Mouse (Mus musculus) limb, embryonic 12.5 days (tissue): ENCODE data around the gene Tmem208. TPM values are rescaled to one million over a fixed set of nuclear protein-coding genes. Genes with fewer than 3 reads are reported as not detected.

Source experiments
- ATAC-seq: fragments of 200-750 bp; cut with Nextera tagmentation; 2 replicates; pipeline ENCODE4 v1.8.0; 2017; ENCODE audit warnings: low read depth, moderate TSS enrichment; ENCODE audit not compliant: insufficient number of reproducible peaks, insufficient read depth, low FRiP score, low TSS enrichment
- H3K27ac ChIP-seq: fragments of 300-500 bp; sonication (generic); 2 replicates; pipeline ENCODE4 v1.5.1; 2016; ENCODE audit warnings: mild to moderate bottlenecking, moderate library complexity
- H3K27me3 ChIP-seq: fragments of 300-500 bp; sonication (generic); 2 replicates; pipeline ENCODE4 v1.6.1; 2016; ENCODE audit warnings: mild to moderate bottlenecking, moderate library complexity
- H3K36me3 ChIP-seq: fragments of 300-500 bp; sonication (generic); 2 replicates; pipeline ENCODE4 v1.6.1; 2016; ENCODE audit warnings: mild to moderate bottlenecking, moderate library complexity
- H3K4me1 ChIP-seq: fragments of 300-500 bp; sonication (generic); replicated peaks from 2 replicates; pipeline ENCODE4 v1.6.1; 2016
- H3K4me2 ChIP-seq: fragments of 300-500 bp; sonication (generic); 2 replicates; pipeline ENCODE4 v1.6.1; 2016; ENCODE audit warnings: mild to moderate bottlenecking, moderate library complexity
- H3K4me3 ChIP-seq: fragments of 300-500 bp; sonication (generic); replicated peaks from 2 replicates; pipeline ENCODE4 v1.5.1; 2016; ENCODE audit warnings: mild to moderate bottlenecking
- H3K9ac ChIP-seq: fragments of 300-500 bp; sonication (generic); replicated peaks from 2 replicates; pipeline ENCODE4 v1.6.1; 2016; ENCODE audit warnings: mild to moderate bottlenecking, moderate library complexity
- H3K9me3 ChIP-seq: fragments of 300-500 bp; sonication (generic); 2 replicates; pipeline ENCODE4 v1.6.1; 2016; ENCODE audit warnings: mild to moderate bottlenecking, moderate library complexity
- WGBS: fragments of 180-500 bp; shearing (Covaris S2); methylation state at CpG from one replicate; pipeline ENCODE4 v1.1.7; 2016; 5-methylcytosine and 5-hydroxymethylcytosine counted together
- polyA plus RNA-seq: library from polyadenylated mRNA; unstranded; fragments of >200 nt; fragmentation: Nextera tagmentation; extraction: Ambion mirVana; gene quantifications from 2 replicates; pipeline ENCODE4 v1.2.1, GENCODE M21; 2016

Gene Tmem208
- polyA plus RNA-seq, 1 experiment from 2014 or later, result 95.6 TPM

DNA sequence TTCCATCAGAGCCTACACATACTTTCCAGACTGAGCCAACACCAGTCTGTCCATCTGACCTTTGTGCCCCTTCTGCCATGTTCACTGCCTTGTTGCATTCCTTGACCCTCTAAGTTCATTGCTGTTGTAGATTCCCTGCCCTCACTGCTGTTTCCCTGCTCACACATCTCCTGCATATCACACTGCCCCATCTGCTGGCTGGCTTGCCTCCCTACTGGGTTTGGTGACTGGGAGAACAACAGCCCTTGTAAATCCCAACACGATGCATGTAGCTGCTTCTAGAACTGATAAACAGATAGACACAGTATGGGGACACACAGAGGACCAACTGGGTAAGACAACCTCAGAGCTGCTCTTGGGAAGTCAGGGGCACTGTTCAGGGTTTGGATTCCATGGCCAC is 14.4 kb upstream of the Tmem208 start:
- no peak for ATAC-seq
- Histone ChIP-seq H3K27ac (no peak overlapping the region), H3K9ac (no peak overlapping the region), H3K4me3 (no peak overlapping the region), H3K4me1 (no peaks in the 10 kb centered on the region), H3K4me2 (no peak overlapping the region), H3K27me3 (no peaks in the 10 kb centered on the region), H3K9me3 (no peaks in the 10 kb centered on the region), H3K36me3 (peaks cover 98% of the 10 kb centered on the region)
- WGBS, result 86% methylated on average over 1 of the region's 1 CpGs

DNA sequence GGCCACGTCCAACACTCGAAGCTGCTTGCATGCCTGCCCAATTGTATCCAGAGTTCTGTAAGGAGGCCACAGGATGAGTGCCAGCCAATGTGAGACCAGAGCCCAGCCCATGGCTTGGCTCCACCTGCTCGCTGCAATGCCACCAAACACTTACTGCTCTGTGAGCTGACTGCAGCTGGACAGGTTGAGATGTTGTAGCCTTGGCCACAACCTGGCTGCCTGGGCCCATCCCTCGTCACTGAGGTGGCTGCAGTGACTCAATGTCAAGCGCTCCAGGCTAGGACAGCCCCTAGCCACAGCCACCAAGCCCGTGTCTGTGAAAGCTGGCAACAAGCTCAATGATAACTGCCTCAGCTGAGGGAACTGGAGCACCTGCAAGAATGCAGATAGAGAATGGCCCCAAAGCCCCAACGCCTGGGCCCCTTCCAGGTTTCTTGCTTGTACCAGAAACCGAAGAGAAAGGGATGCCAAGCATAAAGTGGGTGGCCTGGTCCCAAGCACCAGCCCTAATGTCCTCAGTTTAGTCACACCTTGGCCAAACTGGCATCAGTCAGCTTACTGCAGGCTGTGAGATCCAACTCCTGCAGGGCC is 13.2 kb upstream of the Tmem208 start:
- 89% methylated on average over 8 of the region's 8 CpGs for WGBS
- no peaks in the 10 kb centered on the region for H3K27me3 ChIP-seq
- H3K4me3 ChIP-seq, result no peak overlapping the region
- no peak overlapping the region for H3K4me2 ChIP-seq
- H3K27ac ChIP-seq, result no peak overlapping the region
- no peak overlapping the region for H3K9ac ChIP-seq
- ATAC-seq, result no peak
- no peaks in the 10 kb centered on the region for H3K4me1 ChIP-seq
- peaks cover 96% of the 10 kb centered on the region for H3K36me3 ChIP-seq
- H3K9me3 ChIP-seq, result no peaks in the 10 kb centered on the region

DNA sequence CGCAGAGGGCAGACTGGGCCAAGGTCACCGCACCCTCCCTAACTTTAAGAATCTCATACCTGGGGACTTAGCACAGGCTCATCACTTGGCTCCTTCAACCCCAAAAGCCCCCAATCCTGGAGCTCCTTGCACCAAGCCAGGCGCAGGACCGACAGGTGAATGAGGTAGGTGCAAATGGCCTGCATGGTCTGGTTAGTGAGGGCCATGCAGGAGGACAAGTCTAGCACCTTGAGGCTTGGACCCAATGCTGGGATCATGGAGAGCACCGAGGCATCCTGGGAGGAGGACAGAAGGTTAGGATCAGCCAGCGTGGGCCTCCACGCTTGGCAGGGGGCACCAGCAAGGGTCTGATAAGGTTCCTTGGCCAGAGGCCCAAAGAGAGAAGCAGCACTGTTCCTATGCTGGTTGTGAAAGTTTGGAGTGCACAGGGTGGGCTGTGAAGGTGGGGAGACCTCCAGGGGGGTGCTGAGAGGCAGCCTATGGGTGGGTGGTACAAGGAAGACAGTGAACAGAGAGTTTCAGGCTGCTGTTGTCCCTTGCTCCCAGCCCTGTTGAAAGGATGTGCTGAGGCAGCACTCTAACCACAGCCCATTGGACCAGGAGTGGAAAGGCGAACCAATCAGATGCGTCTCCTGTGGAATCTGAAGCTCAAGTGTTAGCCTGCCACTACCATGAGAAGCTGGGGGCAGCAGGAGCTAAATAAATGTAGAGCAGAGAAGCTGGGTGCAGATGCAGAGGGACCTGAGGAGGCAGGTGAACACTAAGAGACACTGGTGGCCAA is 12.3 kb upstream of the Tmem208 start:
- Histone ChIP-seq H3K4me2 (no peak overlapping the region), H3K9ac (no peak overlapping the region), H3K4me1 (no peaks in the 10 kb centered on the region), H3K27me3 (no peaks in the 10 kb centered on the region), H3K9me3 (no peaks in the 10 kb centered on the region), H3K4me3 (no peak overlapping the region), H3K27ac (no peak overlapping the region), H3K36me3 (peaks cover 96% of the 10 kb centered on the region)
- 77% methylated on average over 9 of the region's 9 CpGs for WGBS
- ATAC-seq, result no peak

DNA sequence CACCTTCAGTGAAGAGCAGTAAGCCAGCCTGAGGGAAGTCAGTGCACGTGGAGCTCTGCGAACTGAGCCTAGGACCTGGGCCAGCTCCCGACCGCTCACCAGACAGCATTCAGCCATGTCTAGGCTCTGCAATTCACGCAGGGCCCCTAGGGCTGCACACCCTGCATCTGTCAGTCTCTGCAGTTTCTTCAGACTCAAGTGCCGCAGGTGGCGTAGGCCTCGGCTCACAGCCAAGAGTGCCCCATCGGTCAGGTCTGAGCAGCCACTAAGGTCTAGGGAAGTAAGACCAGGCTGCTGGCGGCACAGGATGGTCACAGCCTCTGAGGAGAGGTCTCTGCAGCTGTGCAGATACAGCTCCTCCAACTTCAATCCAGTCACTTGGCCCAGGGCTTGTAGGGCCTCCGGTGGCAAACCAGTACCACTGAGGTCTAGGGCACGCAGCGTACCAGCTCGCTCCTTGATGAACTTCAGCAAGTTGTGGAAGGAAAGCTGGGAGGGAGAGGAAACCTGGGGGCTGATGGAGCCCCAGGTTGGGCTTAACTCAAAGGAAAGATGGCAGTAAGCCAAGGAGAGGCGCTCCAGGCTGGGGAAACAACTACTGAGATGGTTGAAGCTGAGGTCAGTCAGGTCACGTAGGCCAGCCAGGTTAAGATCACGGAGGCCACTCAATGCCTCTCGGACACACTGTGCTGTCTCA is 10.9 kb upstream of the Tmem208 start:
- 92% methylated on average over 18 of the region's 18 CpGs for WGBS
- no peak overlapping the region for H3K4me3 ChIP-seq

DNA sequence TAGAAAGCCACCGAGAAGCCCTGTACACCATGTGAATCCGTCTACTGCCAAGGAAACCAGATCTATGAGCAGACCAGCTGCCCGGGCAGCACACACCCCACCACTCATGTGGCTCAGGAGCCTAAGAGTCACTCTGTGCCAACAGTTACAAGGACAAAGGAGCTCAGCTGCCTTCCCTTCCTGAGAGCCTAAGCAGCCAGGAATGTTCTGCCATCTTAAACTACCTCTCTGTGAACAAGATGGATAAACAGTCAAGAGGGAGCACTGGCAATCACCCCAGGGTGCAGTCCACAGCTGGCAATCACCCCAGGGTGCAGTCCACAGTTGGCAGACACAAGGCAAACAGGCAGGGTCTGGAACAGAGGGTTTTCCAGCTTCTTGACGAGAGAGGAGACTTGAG is 8.2 kb upstream of the Tmem208 start:
- H3K4me3 ChIP-seq, result no peak overlapping the region
- H3K9ac ChIP-seq, result no peak overlapping the region
- H3K4me2 ChIP-seq, result no peak overlapping the region
- H3K27ac ChIP-seq, result no peak overlapping the region
- H3K9me3 ChIP-seq, result no peaks in the 10 kb centered on the region
- ATAC-seq, result no peak
- 87% methylated on average over 4 of the region's 4 CpGs for WGBS
- H3K27me3 ChIP-seq, result no peaks in the 10 kb centered on the region
- no peaks in the 10 kb centered on the region for H3K4me1 ChIP-seq
- H3K36me3 ChIP-seq, result peaks cover 78% of the 10 kb centered on the region

More for the DNA sequence above, 10.9 kb upstream of the Tmem208 start:
- Histone ChIP-seq H3K4me1 (no peaks in the 10 kb centered on the region), H3K27me3 (no peaks in the 10 kb centered on the region), H3K27ac (no peak overlapping the region), H3K9me3 (no peaks in the 10 kb centered on the region), H3K36me3 (peaks cover 95% of the 10 kb centered on the region), H3K9ac (no peak overlapping the region), H3K4me2 (no peak overlapping the region)
- no peak for ATAC-seq

DNA sequence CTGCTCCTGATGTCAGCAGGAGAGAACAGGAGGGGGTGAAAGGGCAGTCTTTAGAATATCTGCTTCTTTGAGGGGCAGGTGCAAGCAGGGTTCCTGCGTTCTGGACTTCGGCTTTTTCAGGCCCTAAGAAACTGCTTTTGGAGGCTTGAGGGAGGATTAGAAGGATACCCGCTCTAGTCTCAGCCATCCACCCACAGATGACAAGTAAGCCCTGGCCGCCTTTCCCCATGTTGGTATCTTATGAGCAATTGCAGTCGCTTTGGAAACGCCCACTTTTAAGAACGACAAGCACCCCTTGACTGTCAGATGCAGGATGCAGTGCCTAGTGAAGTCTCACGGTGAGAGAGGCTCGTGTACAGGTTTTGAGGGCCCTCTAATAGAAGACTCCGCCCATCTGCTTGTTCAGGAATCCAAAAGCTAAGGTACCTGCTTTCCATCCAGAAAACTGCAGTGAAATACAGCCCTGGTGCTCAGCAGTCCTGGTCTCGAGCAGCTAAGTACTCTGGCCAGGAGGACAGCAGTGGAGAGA is 7.4 kb upstream of the Tmem208 start:
- no peaks in the 10 kb centered on the region for H3K9me3 ChIP-seq
- no peaks in the 10 kb centered on the region for H3K4me1 ChIP-seq
- H3K9ac ChIP-seq, result no peak overlapping the region
- no peak for ATAC-seq
- no peaks in the 10 kb centered on the region for H3K27me3 ChIP-seq
- no peak overlapping the region for H3K27ac ChIP-seq
- no peak overlapping the region for H3K4me3 ChIP-seq
- no peak overlapping the region for H3K4me2 ChIP-seq
- peaks cover 78% of the 10 kb centered on the region for H3K36me3 ChIP-seq
- 83% methylated on average over 11 of the region's 11 CpGs for WGBS

DNA sequence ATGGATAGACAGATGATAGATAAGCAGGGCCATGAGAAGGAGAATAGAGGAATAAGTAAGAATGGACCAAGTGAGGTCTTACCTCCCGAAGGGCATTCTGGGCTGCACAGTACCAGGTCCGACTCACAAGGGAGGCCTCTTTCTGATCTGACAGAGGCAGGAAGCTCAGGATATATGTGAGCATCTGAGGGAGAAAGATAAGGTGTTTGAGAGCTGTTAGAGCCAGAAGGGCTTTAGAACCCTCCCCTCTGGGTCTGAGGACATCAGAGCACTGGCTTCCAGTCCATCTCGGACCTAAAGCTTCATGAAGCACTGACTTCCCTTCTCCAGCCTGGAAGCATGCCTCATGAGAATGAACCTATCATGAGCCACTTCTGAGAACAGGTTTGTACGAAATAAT is 3.0 kb upstream of the Tmem208 start:
- WGBS, result 85% methylated on average over 4 of the region's 4 CpGs
- peaks cover 41% of the 10 kb centered on the region for H3K36me3 ChIP-seq
- ATAC-seq, result no peak
- H3K4me1 ChIP-seq, result peaks cover 19% of the 10 kb centered on the region
- no peaks in the 10 kb centered on the region for H3K27me3 ChIP-seq
- no peak overlapping the region for H3K27ac ChIP-seq
- no peak overlapping the region for H3K9ac ChIP-seq
- no peaks in the 10 kb centered on the region for H3K9me3 ChIP-seq
- H3K4me2 ChIP-seq, result no peak overlapping the region
- no peak overlapping the region for H3K4me3 ChIP-seq

DNA sequence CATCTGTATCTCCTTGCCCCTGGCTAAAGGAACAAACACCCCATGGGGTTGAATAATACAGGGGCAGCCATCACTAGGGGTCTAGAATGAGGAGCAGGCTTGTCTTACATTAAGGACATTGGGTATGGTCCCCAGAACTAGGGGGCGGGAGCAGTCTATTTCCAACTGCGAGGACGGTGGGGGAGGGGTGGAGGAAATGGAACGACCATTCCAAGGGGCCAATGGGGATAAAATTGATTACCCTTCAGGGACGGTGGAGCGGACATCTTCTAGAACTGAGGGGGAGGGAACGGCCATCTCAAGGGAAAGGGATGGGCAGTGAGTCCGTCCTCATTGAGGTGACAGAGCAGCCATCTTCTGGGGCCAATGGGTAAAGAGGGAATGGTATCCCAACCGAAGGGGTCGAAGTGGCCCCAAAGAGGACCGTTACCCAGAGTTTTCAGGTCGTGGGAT is 487 bp upstream of the Tmem208 start:
- Histone ChIP-seq H3K4me2 (peak overlapping the region; percentile 76), H3K27ac (peak overlapping the region; percentile 73; the same call in 1 of the 2 replicates), H3K36me3 (peaks cover 46% of the 10 kb centered on the region), H3K9me3 (no peaks in the 10 kb centered on the region), H3K9ac (peak overlapping the region; percentile 82), H3K27me3 (no peaks in the 10 kb centered on the region), H3K4me1 (peaks cover 19% of the 10 kb centered on the region), H3K4me3 (peak overlapping the region; percentile 75)
- WGBS, result under 1% methylated on average over 12 of the region's 12 CpGs
- peak; percentile 58 for ATAC-seq

DNA sequence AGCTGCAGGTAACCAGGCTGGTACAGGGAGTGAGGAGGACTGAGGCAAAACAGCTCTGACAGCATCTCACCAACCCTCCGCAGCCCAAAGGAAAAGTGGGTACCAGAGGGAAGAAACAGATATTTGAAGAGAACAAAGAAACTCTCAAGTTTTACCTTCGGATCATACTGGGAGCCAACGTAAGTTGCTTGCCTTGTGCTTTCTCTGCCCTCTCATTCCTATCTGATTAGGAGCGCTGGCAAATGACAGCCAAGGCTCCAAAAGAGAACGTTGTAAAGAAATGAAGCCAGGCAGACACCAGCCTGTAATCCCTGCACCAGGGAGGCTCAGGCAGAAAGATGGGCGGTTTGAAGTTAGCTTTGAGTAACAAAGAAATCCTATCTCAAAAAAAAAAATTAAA is 814 bp downstream of the Tmem208 start:
- Histone ChIP-seq H3K27ac (peak overlapping the region; percentile 82; the same call in 1 of the 2 replicates), H3K9ac (peak overlapping the region; percentile 82), H3K4me1 (peaks cover 19% of the 10 kb centered on the region), H3K9me3 (no peaks in the 10 kb centered on the region), H3K4me3 (peak overlapping the region; percentile 75), H3K27me3 (no peaks in the 10 kb centered on the region), H3K36me3 (peaks cover 59% of the 10 kb centered on the region), H3K4me2 (peak overlapping the region; percentile 76)
- no peak for ATAC-seq
- 42% methylated on average over 6 of the region's 6 CpGs for WGBS

DNA sequence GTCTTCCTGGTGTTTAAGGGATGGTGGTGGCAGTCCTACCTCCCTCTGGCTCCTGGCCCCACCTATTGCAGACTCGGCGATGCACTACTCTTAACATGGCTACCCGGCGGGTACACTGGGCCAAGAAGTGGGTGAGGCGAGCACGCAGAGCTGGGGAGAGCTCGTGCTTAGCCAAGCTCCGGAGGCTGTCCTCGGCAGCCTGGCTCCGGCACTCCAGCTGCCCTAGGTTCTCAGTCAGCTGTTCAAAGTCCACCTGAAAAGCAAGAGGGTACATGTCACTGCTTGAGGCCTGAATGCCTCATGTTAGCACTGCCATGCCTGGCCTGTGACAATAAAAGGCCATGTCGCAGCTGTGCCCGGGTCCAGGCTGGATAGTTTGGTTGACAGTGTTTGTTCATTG is 4.2 kb downstream of the Tmem208 start:
- no peak overlapping the region for H3K4me3 ChIP-seq
- H3K27me3 ChIP-seq, result no peaks in the 10 kb centered on the region
- peaks cover 13% of the 10 kb centered on the region for H3K4me1 ChIP-seq
- 92% methylated on average over 12 of the region's 12 CpGs for WGBS
- no peaks in the 10 kb centered on the region for H3K9me3 ChIP-seq
- no peak overlapping the region for H3K27ac ChIP-seq
- peaks cover 76% of the 10 kb centered on the region for H3K36me3 ChIP-seq
- H3K9ac ChIP-seq, result no peak overlapping the region
- H3K4me2 ChIP-seq, result no peak overlapping the region
- ATAC-seq, result no peak

DNA sequence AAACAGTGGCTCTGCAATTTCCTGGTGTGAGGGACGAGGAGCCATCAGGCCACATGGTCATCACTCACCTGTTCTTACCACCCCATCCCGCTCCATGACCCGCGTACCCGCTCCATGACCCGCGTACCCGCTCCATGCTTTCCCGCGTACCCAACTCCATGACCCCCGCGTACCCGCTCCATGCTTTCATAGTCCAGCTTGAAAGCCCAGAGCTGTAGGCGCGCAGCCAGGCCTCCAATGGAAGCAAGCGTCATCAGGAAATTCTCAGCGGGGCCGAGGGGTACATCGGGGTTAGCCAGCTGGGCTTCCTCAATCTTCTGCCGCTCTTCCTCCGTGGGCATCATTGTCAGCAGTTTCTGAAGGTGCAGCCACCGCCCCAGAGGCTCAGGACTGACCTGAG is 5.3 kb downstream of the Tmem208 start:
- Histone ChIP-seq H3K27me3 (no peaks in the 10 kb centered on the region), H3K9ac (no peak overlapping the region), H3K27ac (no peak overlapping the region), H3K4me3 (no peak overlapping the region), H3K9me3 (no peaks in the 10 kb centered on the region), H3K4me1 (peaks cover 9% of the 10 kb centered on the region), H3K4me2 (no peak overlapping the region), H3K36me3 (peaks cover 88% of the 10 kb centered on the region)
- 93% methylated on average over 22 of the region's 22 CpGs for WGBS
- no peak for ATAC-seq
